Mouse (Mus musculus): ENCODE measurements around the gene Rab20.
A peak's percentile ranks its signal among the peaks of the same experiment; 100 is the strongest.
"Not testable (repeated sequence)": the region's sequence is repeated elsewhere in the genome, so short reads cannot be mapped to it uniquely, and the experiment has no call there.

Gene Rab20

DNA sequence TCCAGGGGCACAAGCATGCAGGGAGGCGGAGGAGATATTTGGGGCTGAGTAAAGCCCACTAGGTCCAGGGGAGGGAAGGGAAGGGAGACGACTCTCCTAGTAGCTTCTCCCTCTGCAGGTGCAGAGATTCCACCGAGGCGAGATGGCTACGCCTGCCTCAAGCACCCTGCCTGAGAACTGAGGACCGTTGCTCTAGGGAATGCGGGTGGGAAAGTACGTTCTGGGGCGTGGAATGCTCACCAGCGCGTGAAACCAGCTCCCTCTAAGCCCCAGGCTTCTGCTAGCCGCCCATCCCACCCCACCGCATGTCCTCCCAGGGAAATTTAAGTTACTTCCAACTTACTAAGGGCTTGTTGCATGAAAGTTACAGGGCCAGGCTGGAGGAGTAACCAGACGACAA, 1.1 kb upstream of the Rab20 start:
- no peak for DNase-seq (ENCODE audit: low read depth)

DNA sequence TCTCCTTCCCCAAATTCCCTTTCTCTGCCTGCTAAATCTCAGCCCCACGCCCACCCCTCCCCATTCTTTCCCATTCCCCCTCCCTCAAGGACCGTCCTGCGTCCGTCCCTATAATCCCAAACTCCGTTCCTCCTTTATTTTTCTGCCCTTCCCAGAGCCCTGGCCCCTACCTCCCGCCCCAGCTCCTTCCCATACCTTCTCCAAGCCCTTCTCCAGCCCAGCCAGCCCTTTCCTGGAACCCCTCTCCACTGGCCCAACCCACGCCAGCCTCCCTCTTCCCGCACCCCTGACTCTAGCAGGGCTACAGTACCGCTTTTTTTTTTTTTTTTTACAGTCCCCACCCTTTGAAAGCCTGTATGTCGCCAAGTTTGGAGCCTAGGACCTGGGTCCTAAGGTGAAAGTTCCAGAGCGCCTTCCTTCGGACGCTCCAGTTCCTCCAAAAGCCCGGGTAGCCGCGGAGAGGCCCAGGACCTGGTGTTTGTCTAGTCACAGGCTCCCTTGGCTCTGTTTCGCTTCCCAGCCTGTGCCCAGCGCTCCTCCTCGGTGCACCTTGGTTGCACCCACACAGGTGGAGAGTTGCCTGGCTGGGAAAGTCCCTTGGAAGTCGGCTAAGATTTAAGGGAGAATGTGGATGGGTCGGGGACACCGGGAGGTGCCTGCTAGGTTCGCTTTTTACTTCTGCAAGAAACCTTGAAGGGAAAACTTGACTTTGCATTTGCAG, 457 bp upstream of the Rab20 start:
- no peak for DNase-seq (ENCODE audit: low read depth)

DNA sequence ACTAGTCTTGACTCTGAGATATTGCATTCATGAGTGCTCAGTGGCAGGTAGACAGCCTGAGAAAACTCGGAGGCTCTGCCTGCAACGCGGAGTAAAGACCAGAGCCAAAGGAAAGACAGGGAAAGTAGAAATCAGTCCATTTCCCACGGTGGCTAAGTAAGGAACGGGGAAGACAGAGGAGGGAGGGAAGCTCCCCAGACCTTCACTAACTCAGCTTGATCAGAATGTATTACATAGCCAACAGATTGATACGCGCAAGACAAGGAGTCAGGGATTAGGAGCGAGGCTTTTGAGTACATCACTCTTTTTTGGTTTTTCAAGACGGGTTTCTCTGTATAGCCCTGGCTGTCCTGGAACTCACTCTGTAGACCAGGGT, 1.3 kb downstream of the Rab20 start:
- DNase-seq (ENCODE audit: low read depth): no peak

DNA sequence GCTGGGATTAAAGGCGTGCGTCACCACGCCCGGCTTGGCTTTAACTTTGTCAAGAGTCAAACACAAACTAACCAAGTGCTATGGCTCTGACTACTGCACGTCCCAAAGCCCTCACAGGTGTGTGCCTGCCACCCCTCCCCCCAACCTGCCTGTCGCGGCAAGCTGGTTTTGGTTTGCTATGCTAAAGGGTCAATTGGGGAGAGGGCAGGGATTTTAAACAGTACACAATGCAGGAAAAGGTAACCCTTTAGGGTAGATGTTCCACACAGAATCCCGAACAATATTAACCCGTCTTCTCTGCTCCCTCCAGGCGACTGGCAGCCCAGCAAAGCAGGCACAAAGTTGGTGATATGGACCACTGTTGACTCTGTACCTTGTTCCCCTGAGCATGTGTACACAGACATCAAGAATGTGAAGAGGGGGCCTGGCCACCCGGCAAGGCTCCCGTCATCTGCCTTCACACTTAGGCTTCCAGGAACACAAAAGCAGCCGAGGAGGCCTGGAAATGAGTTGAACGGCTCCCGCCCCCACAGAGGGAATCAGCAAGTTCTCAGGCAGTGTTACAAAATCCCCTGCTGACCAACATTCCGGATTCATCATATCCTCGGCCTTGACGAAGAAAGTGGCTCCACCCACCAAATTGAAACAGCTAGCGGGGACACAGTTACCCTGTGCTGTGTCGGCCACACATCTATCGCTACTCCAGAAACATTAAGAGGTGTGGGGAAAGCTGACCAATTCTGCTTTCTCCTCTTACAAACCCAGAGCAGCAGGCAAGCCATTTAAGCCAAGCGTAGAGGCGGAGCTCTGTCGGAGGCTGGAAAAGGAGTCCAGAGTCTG, 2.0 kb downstream of the Rab20 start:
- peak; percentile 85 for DNase-seq (ENCODE audit: low read depth)

DNA sequence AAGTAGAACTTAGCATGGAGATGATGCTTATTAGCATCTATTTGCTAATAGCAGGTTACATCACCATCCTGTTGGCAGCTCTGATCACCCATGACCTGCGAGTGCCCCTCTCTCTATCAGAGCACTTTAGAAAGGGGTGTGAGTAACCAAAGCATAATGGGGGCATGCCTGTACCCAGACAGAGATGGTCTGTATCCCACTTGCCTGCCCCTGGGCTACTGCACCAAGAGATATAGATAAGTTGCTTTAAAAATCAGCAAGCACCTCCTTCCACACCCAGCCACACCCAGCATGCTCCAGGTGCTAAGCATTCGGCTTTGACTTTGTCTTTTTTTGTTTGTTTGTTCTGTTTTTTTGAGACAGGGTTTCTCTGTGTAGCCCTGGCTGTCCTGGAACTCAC, 2.6 kb downstream of the Rab20 start:
- DNase-seq (ENCODE audit: low read depth): no peak

DNA sequence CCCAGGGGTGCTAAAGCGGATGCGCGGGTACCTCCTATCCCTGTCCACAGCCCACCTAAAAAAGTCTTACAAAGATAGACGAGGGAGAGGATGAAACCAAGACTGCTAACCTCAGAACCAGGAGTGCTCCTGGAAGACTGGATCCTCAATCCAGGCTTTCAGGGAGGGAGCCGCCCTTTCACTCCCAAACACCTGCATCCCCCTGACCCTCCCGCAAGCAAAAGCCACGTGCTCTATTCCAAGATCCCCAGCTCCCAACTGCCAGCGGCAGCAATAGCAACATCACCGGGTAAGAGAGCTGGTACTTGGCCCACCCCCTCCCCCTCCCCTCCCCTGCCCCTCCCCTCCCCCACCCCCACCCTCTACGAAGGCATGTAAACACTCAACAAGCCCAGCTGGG, 3.1 kb downstream of the Rab20 start:
- no peak for DNase-seq (ENCODE audit: low read depth)

DNA sequence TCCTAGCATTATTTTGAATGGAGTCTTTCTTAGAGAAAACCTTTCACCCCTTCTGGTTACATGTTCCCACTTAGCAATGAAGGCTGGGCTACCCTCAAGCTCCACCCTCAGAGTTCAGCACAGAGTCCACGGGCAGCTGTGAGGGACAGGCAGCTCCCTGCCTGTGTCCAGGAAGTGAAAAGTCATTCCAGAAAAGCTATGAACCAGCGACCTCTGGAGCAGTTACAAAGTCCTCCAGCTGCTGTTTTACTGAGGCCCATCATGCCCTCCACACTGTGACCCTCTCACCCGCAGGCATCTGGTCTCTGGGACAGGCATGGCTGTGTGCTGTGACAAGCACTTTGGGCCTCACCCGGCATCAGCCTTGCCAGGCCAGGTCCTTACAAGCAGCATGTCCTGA, 5.4 kb downstream of the Rab20 start:
- DNase-seq (ENCODE audit: low read depth): no peak

DNA sequence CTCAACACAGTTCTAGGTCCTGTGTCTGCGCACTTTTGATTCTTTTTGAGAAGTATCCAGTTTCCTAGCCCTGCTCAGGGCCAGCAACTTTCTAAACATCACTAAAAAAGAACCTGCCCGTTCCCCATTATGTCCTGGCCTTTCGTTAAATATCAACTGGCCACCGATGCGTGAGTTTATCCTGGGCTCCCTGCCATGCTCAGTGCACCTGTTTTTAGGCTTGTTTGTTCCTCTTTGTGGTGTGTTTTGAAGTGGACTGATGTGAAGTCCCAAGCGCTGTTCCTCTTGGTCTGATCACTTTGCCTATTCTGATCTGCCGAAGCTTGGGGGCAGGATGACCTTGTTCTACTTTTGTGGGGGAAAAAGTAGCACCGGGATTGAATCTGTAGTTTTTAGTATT, 7.2 kb downstream of the Rab20 start:
- DNase-seq (ENCODE audit: low read depth): no peak

DNA sequence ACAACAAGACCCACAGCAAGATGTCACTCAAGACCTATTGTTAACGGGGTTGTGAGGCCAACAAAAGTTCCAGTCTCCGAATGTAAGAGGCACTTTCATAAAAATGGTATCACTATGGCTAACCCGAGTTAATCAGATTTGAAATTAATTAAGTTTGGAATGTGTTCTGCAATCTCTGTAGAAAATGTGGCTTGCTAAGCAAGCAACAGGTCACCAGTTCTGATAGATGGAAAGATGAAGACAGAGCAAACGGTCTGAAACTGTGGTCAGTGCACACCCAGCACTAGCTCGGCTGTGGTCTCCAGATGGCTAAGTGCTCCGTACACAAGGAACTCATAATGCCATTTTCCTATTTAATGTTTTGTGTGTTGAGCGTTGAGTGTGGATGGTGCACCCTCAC, 7.8 kb downstream of the Rab20 start:
- no peak for DNase-seq (ENCODE audit: low read depth)

DNA sequence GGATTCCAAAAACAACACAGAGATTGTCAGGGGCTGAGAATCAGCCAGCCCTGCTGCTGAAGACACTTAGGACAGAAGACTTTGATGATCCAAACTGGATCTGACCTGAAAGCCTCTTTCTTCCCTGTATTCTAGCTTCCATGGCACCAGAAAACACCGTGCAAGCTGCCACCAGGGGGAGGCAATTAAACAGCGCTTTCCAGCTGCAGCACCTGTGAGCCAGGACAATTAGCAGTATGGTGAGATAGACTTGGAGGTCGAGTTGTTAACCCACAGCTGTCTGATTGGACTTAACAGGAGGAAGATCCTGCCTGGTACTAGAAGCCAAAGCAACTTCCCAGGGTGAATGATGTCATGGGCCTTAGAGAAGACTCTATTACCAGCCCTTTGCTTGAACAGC, 9.4 kb downstream of the Rab20 start:
- DNase-seq (ENCODE audit: low read depth): no peak

DNA sequence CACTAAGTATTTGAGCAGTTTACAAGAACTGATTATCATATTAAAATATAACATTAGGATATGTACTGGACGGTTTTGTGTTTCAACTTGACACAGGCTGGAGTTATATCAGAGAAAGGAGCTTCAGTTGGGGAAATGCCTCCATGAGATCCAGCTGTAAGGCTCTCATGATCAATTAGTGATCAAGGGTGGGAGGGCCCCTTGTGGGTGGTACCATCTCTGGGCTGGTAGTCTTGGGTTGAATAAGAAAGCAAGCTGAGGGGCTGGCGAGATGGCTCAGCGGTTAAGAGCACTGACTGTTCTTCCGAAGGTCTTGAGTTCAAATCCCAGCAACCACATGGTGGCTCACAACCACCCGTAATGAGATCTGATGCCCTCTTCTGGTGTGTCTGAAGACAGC, 12.0 kb downstream of the Rab20 start:
- not testable (repeated sequence) for DNase-seq (ENCODE audit: low read depth)

DNA sequence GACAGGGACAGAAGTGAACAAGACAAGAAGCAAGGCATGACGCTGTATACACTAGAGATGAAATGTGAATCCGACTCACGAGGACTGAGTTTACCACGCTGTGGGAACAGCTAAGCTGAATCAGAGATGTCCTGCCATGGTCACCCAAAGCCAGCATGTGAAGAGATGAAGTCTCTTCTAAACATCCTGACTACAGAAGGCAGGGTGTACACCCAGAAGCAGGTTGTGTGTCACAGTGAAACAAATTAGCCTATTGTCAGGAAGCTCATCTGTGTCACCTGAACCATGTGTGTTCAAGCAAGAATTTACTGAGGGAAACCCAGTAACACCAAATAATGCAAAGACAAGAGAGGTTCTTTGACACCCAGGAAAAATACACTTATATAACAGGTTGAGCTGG, 12.9 kb downstream of the Rab20 start:
- no peak for DNase-seq (ENCODE audit: low read depth)

DNA sequence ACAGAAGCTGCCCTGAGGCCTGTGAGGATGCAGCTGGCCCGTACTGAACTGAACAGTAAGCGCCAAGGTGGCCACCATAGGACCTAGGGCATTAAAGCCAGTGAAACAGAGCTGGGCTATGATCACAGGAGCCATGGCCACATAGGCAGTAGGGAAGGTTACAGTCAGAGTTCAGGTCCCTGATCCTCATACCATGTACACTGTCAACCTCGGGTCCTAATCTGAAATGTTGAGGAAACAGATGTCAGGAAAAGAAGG, 13.9 kb downstream of the Rab20 start:
- DNase-seq (ENCODE audit: low read depth): no peak

DNA sequence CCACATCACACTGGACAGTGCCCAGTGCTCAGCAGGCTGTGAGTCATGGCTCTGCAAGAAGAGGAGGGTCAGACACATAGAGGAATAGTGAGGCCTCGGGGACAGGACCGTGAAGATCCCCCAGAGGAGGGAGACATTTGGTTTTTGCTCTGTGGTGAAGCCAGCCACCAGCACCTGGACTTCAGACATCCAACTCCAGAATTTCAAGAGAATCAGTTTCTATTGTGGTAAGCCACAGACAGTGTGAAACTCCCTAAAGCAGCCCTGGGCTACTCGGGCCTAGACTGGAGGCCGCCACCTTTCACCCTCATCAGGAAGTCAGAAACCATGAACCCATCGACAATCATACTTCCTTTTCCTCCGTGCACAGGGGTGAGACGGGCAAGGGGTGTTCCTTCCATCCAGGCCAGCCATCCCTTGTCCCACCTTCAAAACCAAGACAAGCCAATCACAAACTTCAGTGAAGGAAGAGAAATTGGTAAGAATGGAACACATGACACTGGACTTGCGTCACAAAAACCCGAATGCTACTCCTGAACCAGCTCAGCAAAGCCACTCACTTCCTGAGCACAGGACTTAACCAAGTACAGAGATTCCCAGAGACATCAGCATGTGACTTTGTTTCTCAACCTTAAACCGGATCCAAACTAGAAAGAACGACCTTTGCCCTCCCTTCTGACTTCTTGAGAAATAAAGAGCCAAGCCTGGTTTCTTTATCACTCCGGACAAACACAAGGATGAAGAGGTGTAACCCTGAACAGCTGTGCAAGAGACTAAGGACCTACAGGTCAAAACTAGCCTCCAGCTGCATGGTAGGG, 14.4 kb downstream of the Rab20 start:
- DNase-seq (ENCODE audit: low read depth): no peak

DNA sequence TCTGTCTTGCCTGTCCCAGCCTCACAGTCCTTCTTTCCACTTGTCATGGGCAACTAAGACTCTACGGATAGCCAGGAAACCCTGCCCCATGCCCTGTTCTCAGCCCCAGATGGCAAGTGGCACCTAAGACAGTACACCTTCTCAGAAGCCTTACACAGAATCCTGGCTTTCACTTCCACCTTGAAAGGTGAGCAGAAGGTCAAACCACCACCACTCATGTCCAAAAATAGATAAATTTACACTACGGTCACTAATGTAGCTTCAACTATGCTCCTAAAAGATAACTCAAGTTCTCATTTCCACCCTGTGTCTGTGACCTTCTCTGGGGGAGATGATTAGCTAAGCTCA, 15.0 kb downstream of the Rab20 start:
- no peak for DNase-seq (ENCODE audit: low read depth)

DNA sequence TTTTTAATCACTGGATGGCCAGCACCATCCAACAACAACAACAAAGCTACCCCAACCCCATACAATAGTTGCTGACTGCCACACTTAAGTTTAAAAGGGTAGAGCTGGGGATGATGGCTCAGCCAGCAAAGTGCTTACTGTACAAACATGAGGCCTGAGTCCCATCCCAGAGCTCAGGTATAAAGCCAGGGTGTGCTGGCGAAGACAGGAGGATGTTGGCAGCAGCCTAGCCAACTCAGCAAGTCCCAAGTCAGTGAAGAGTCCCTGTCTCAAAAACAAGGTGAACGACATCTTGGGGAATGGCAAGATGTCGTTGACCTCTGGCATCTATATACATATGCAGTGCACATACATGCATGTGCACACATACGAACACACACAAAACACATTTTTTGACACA, 15.9 kb downstream of the Rab20 start:
- no peak for DNase-seq (ENCODE audit: low read depth)

DNA sequence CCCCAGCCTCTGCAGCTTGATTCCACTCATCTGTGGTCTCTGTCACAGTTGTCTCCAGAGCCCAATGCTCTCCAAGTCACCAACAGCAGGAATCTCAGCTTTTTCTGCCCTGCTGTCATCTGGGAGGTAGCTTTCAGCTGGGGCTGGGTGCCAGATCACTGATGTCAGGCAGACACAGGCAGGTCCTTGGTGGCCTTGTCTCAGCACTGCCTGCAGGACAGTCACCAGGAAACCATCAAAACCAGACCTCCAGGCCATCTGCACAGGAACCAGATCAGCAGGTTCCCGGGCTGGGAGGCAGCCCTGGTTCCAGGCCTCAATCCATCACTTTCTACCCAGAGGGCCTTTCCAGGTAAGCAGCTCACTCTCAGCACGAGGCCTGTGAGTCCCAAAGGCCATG, 16.7 kb downstream of the Rab20 start:
- DNase-seq (ENCODE audit: low read depth): no peak

DNA sequence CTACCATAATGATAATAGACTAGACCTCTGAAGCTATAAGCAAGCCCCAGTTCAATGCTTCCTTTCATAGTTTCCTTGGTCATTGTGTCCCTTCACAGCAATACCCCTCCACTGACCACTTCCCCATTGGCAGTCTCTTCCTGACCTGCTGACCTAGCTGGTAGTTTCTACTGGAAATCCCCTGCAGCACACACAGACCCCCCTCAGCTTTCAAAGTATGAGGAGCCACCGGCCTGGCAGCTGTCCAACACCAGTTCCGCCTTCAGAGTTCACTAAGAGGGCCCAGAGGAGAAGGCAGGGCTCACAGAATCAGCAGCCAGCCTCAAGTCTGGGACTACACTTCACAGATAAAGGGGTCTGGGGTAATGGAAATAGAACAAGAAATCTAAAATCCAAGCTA, 17.6 kb downstream of the Rab20 start:
- no peak for DNase-seq (ENCODE audit: low read depth)

DNA sequence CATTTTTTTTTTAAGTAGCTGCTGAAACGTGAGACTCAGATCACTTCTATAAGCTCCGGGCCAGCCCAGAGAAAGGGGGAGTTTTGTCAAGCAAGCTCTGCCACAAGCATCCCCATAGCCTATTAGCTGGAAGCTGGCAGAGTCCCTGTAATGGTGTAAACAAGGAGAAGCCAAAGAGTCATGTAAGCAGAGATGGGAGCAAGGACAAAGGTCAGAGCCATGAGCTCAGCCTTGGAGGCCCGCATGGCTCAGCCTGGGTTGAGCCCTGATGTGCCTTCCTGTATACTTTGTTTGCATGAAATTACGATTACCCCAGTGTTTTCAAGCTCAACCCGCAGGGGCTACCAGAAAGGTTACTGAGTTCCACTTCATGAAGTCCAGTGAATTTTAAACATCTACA, 19.5 kb downstream of the Rab20 start:
- DNase-seq (ENCODE audit: low read depth): no peak

DNA sequence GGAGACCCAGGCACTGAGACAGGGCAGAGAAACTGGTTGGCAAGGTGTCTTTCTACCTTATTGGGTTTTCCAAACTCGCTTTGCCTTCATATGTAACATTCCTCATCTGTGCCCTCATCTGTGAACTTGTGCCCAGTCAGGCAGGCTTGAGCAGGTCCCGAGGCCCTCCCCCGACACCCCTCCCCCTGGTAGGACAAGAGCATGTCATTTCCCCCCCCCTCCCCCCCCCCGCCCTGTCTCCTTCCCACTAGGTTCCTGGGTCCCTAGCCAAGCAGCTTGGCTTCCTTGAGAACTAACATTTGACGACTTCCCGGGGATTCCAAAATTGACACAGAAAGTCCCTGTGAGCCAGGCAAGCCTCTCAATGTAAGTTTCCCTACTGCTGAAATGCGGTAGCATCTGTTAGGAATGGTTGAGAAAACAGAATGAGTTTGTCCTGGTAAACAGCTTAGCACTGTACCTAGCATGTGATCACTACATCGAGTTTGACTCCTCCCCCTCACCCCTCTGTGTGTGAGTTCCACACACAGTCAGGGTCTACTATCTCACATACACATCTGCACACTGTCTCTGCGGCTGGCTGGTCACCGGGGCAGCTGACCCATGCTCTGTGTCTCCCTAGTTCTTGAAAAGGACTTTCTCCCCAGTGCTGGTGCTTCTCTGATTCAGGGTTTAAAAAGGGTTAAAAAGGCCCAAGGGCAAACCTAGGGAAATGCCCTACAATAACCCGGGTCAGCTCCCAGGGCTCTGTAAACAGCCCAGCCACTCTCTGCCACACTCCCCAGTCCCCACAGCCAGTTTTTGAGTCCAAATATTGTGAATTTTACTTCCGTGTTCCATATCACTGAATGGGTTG, 20.3 kb downstream of the Rab20 start:
- DNase-seq (ENCODE audit: low read depth): no peak

DNA sequence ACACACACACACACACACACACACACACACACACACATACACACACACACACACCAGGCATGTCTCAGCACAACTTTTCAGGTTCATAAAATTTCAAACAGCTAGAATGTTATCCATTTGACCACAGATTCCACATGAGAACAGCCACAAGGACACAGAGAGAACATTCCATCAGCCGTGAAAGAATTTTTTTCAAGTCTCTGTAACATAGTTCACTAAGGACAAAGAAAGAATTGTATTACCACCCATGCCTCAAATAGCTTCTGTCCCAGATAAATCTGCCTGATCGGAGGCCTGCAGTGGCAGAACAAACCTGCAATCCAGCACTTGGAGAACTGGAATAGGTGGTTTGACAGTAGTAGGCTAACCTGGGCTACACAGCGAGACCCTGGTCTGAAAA, 21.2 kb downstream of the Rab20 start:
- no peak for DNase-seq (ENCODE audit: low read depth)

DNA sequence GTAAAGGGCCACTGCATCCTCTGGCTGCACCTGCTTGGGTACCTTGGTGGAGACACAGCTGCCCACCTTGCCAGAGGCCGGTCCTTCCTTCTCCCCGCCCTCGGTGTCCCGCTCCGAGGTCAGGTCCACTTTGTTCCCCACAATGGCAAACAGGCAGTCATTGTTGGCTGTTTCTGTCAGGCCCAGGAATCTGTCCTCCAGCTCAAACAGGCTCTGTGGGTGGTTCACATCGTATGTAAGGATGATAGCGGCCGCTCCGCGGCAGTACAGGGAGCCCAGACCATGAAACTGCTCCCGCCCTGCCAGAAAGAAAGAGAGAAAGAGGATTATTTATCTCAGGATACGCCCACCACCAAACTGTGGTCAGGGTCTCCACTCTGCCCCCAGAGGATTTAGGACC, 24.3 kb downstream of the Rab20 start:
- DNase-seq (ENCODE audit: low read depth): no peak
